Mouse (Mus musculus): ENCODE measurements around the gene Gm21739. TPM values are rescaled to one million over a fixed set of nuclear protein-coding genes. Genes with fewer than 3 reads are reported as not detected.
"Not testable (repeated sequence)": the region's sequence is repeated elsewhere in the genome, so short reads cannot be mapped to it uniquely, and the experiment has no call there.

Gene Gm21739
- polyA plus RNA-seq (2016; fragmentation: Nextera tagmentation; extraction: Ambion mirVana) = not detected in 2 replicates

DNA sequence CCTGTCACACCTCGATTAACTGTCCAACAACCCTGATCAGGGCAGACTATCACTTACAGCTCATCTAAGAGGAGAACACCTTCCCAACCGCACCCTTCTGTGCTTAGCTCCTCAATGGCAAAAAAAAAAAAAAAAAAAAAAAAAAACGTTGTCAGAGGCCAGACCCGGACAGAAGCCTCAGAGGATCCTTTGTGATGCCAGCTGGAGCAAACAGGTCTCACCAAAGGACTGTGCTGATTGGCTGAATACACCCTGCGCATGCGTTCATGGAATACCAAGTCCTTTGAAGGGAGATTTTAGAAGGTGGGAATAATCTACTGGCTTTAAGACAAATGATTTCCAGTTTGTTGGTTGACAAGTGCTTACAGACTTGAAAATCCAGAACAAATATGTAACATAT is at the start of gene Gm21739:
Gm21739 (minus strand) TSS at position 101 of the 400 bp plus-strand sequence.
- H3K27ac ChIP-seq; H3K9ac ChIP-seq; H3K4me3 ChIP-seq; ATAC-seq (ENCODE audit: low FRiP score); H3K4me1 ChIP-seq; H3K4me2 ChIP-seq (replicated peaks); H3K27me3 ChIP-seq; H3K9me3 ChIP-seq (replicated peaks); H3K36me3 ChIP-seq: not testable (repeated sequence)
- no CpG with 5 or more reads among the region's 6 CpGs for WGBS

All from hindbrain, embryonic 12.5 days (tissue).